Mouse (Mus musculus): ENCODE results near the gene Ifit3. TPM values are rescaled to one million over a fixed set of nuclear protein-coding genes. Genes with fewer than 3 reads are reported as not detected.

Gene Ifit3
- polyA plus RNA-seq, 1 experiment from 2014 or later: 0.70 TPM

DNA sequence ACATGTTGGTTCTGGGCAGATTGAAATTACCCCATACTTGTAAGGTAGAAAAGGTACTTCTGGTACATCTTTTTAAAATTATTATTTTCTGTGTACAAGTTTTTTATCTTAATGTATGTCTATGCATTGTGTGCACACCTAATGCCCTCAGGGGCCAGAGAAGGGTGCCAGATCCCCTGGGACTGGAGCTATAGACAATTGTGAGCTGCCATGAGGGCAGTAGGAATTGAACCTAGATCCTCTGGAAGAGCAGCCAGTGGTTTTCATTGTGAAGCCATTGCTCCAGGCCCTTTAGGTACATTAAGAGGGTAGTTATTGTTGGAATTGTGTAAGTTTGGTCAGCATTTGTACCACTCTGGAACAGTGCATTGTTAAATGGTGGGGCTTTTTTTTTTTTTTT lies 29.3 kb upstream of the Ifit3 start:
- H3K4me1 ChIP-seq (replicated peaks; ENCODE audit: control insufficient read depth, insufficient read depth, low read length): peaks cover 21% of the 10 kb centered on the region
- H3K4me2 ChIP-seq (ENCODE audit: low read depth, low read length): no peak overlapping the region
- no peaks in the 10 kb centered on the region for H3K36me3 ChIP-seq (ENCODE audit: control insufficient read depth, insufficient read depth, low read length)
- H3K27ac ChIP-seq (ENCODE audit: low read length): no peak overlapping the region
- no peak overlapping the region for H3K4me3 ChIP-seq (ENCODE audit: low read length)
- H3K9me3 ChIP-seq (ENCODE audit: control insufficient read depth, low read length): 0 out of 2 replicates have a peak, but pooled peaks cover 2% of the 10 kb centered on the region
- ATAC-seq (ENCODE audit: low read depth): no peak
- H3K27me3 ChIP-seq (ENCODE audit: control insufficient read depth, insufficient read depth, low read depth, low read length): no peaks in the 10 kb centered on the region
- no peak overlapping the region for H3K9ac ChIP-seq (ENCODE audit: low read length)

DNA sequence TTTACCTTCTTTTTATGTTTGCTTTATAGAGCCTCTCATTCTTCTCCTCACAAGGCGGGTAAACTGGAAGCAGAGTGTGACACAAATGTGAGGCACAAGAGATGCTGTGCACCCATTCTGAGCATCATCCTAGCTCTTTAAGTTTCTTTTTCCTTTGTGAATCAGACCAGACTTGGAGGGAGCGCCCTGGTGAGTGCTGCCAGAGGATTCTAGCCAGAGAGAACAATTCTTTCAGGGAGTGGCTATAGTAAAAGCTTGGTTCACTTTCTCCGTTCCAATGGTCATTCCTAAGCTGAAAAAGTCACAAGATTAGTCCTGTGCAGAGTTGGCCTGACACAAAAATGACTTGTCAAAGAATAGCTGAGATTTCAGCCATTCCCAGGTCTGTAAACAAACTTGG lies 26.7 kb upstream of the Ifit3 start:
- Histone ChIP-seq H3K9ac (ENCODE audit: low read length) (no peak overlapping the region), H3K36me3 (ENCODE audit: control insufficient read depth, insufficient read depth, low read length) (no peaks in the 10 kb centered on the region), H3K4me3 (ENCODE audit: low read length) (no peak overlapping the region), H3K4me2 (ENCODE audit: low read depth, low read length) (no peak overlapping the region), H3K9me3 (ENCODE audit: control insufficient read depth, low read length) (0 out of 2 replicates have a peak, but pooled peaks cover 2% of the 10 kb centered on the region), H3K27me3 (ENCODE audit: control insufficient read depth, insufficient read depth, low read depth, low read length) (no peaks in the 10 kb centered on the region), H3K27ac (ENCODE audit: low read length) (no peak overlapping the region), H3K4me1 (replicated peaks; ENCODE audit: control insufficient read depth, insufficient read depth, low read length) (peaks cover 20% of the 10 kb centered on the region)
- no peak for ATAC-seq (ENCODE audit: low read depth)
- WGBS: 62% methylated on average over 3 of the region's 3 CpGs

DNA sequence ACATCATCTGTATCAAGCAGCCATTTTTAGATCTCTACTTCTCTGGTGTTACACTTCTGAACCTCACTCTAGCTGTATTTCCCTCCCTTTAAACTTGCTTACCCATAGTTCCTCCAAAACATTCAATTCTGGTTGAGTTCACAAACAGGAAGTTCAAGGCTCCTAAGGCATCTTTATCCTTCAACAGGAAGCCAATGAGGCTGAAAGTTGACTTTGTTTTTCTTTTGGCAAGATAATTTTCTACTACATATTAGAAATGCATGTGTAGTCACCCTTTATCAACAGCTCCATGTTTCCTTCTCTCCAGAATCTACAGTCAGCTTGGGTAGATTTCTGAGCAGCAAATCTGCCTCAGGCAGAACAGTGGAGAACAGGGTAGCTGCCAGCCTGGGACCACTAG lies 20.8 kb upstream of the Ifit3 start:
- ATAC-seq (ENCODE audit: low read depth): no peak

DNA sequence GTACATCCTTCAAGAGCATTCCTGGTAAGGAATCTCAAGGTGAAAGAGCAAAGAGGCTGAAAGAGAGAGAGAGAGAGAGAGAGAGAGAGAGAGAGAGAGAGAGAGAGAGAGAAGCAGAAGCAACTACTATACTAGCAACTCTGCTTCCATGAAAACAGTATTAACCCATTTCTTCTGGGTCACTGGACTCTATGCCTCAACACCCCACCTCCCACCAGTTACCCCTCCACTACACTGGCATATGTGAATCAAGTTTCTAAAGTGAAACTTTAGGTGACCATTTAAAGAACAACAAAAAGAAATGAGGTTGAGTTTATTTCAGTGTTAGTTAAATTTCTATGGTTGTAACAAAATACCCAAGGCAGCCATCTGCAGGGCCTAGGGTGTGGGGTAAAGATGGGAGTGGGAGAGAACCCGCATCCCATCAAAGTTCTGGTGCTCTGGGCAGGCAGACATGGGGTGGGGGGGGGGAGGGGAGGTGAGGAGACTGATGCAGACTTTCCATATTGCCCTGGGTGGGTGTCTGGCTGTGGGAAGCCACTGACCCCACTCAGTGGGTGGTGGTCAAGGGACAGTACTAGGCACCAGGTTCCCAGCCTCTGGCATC lies 17.1 kb upstream of the Ifit3 start:
- Histone ChIP-seq H3K9ac (ENCODE audit: low read length) (no peak overlapping the region), H3K27ac (ENCODE audit: low read length) (no peak overlapping the region), H3K27me3 (ENCODE audit: control insufficient read depth, insufficient read depth, low read depth, low read length) (no peaks in the 10 kb centered on the region), H3K36me3 (ENCODE audit: control insufficient read depth, insufficient read depth, low read length) (no peaks in the 10 kb centered on the region), H3K4me2 (ENCODE audit: low read depth, low read length) (no peak overlapping the region), H3K4me3 (ENCODE audit: low read length) (no peak overlapping the region), H3K9me3 (ENCODE audit: control insufficient read depth, low read length) (no peaks in the 10 kb centered on the region), H3K4me1 (replicated peaks; ENCODE audit: control insufficient read depth, insufficient read depth, low read length) (peaks cover 3% of the 10 kb centered on the region; the same call in 1 of the 2 replicates)
- no peak for ATAC-seq (ENCODE audit: low read depth)
- 100% methylated on average over 1 of the region's 1 CpGs for WGBS

More for the DNA sequence above, 20.8 kb upstream of the Ifit3 start:
- H3K4me2 ChIP-seq (ENCODE audit: low read depth, low read length): no peak overlapping the region
- H3K9me3 ChIP-seq (ENCODE audit: control insufficient read depth, low read length): no peaks in the 10 kb centered on the region
- H3K4me3 ChIP-seq (ENCODE audit: low read length): no peak overlapping the region
- no peaks in the 10 kb centered on the region for H3K36me3 ChIP-seq (ENCODE audit: control insufficient read depth, insufficient read depth, low read length)
- no peak overlapping the region for H3K27ac ChIP-seq (ENCODE audit: low read length)
- no peaks in the 10 kb centered on the region for H3K4me1 ChIP-seq (replicated peaks; ENCODE audit: control insufficient read depth, insufficient read depth, low read length)
- H3K27me3 ChIP-seq (ENCODE audit: control insufficient read depth, insufficient read depth, low read depth, low read length): no peaks in the 10 kb centered on the region
- H3K9ac ChIP-seq (ENCODE audit: low read length): no peak overlapping the region

DNA sequence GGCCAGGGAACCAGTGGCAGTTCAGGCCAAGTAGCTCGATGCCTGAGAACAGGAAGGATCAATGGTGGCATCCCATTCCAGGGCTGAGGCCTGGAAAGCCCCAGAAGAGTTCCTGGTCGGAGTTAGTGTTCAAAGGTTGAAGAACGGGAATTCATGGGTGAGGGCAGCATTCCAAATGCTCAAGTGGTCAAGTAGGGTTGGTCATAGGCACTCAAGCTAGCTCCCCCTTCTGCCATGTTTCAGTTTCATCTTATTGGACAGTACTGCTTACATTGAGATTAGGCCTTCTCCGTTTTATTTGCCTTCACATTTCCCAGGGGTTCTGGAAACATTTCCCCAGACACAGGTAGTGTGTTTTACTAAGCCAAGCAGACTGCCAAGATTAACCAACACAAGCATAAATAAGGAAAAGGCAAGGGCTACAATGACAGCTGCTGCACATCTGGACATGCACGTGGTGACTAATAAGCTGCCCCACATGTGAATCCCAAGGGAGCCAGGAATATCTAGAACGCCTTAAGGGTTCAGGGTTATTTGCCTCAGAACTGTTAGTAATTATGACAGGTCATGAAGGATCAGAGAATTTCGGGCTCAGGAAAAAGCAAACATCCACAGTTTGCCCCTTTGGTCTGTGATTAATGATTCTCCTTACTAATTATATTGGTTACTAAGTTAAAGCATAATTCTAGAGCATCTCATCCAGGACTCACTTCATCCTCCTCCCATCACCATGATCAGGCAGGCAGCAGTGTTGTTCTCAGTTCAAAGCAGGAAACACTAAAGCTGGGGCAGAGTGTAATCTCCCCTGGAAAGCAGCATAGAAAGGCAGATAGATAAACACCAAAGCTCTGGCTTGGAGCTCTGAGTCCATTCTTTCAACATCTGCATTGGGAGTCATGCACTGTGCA lies 14.1 kb upstream of the Ifit3 start:
- H3K27ac ChIP-seq (ENCODE audit: low read length): no peak overlapping the region
- 51% methylated on average over 7 of the region's 7 CpGs for WGBS
- no peak overlapping the region for H3K4me3 ChIP-seq (ENCODE audit: low read length)
- no peaks in the 10 kb centered on the region for H3K9me3 ChIP-seq (ENCODE audit: control insufficient read depth, low read length)
- peaks cover 3% of the 10 kb centered on the region; the same call in 1 of the 2 replicates for H3K4me1 ChIP-seq (replicated peaks; ENCODE audit: control insufficient read depth, insufficient read depth, low read length)
- H3K4me2 ChIP-seq (ENCODE audit: low read depth, low read length): no peak overlapping the region
- H3K9ac ChIP-seq (ENCODE audit: low read length): no peak overlapping the region
- H3K27me3 ChIP-seq (ENCODE audit: control insufficient read depth, insufficient read depth, low read depth, low read length): no peaks in the 10 kb centered on the region
- no peaks in the 10 kb centered on the region; the same call in 1 of the 2 replicates for H3K36me3 ChIP-seq (ENCODE audit: control insufficient read depth, insufficient read depth, low read length)
- ATAC-seq (ENCODE audit: low read depth): peak; percentile 78

DNA sequence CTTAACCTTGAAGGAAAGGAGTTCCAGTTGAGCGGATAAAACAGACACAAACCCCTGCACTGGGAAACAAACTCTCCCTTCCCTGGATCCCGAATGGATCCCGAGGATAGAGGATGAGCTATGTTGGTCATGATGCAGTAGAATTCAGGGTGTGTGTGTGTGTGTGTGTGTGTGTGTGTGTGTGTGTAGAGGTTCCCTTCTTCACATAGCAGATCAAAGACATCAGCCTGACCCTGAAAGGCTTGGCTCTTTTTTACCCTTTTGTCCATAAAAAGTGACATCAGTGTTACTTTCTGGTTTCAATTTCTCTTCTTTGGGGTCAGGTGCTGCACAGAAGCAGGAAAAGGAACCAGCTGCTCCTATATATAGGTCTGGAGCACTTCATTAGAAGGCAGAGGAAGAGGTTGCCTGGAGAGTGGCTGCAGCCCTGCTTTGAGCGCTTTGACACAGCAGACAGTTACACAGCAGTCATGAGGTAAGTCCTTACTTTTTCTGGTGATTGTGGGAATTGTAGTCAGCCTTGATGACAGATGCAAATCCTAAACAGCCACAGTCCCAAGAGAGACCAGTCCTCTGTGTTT lies 13.3 kb upstream of the Ifit3 start:
- no peaks in the 10 kb centered on the region for H3K9me3 ChIP-seq (ENCODE audit: control insufficient read depth, low read length)
- no peaks in the 10 kb centered on the region; the same call in 1 of the 2 replicates for H3K36me3 ChIP-seq (ENCODE audit: control insufficient read depth, insufficient read depth, low read length)
- WGBS: 78% methylated on average over 4 of the region's 4 CpGs
- no peaks in the 10 kb centered on the region for H3K27me3 ChIP-seq (ENCODE audit: control insufficient read depth, insufficient read depth, low read depth, low read length)
- no peak for ATAC-seq (ENCODE audit: low read depth)
- no peak overlapping the region for H3K27ac ChIP-seq (ENCODE audit: low read length)
- no peak overlapping the region for H3K4me2 ChIP-seq (ENCODE audit: low read depth, low read length)
- H3K4me3 ChIP-seq (ENCODE audit: low read length): no peak overlapping the region
- peaks cover 3% of the 10 kb centered on the region; the same call in 1 of the 2 replicates for H3K4me1 ChIP-seq (replicated peaks; ENCODE audit: control insufficient read depth, insufficient read depth, low read length)
- no peak overlapping the region for H3K9ac ChIP-seq (ENCODE audit: low read length)

DNA sequence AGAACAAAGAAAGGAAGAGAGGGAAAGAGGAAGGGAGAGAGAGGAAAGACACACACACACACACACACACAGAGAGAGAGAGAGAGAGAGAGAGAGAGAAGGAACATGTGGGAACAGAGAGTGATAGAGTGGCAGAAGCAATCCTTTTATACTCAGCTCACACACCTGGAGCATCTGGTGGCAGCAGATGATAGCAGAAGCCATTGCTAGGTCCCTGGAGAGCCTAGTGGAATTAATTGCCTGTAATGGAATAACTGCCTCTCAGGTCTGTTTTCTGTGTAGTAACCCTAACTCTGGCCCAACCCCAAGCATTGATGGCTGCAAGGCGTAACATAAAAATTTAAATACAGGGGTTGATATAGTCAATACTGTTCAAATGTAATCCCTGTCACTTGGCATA lies 12.3 kb upstream of the Ifit3 start:
- no peak overlapping the region for H3K4me2 ChIP-seq (ENCODE audit: low read depth, low read length)
- no peaks in the 10 kb centered on the region for H3K9me3 ChIP-seq (ENCODE audit: control insufficient read depth, low read length)
- peaks cover 3% of the 10 kb centered on the region; the same call in 1 of the 2 replicates for H3K4me1 ChIP-seq (replicated peaks; ENCODE audit: control insufficient read depth, insufficient read depth, low read length)
- H3K27ac ChIP-seq (ENCODE audit: low read length): no peak overlapping the region
- 93% methylated on average over 1 of the region's 1 CpGs for WGBS
- no peak for ATAC-seq (ENCODE audit: low read depth)
- no peaks in the 10 kb centered on the region; the same call in 1 of the 2 replicates for H3K36me3 ChIP-seq (ENCODE audit: control insufficient read depth, insufficient read depth, low read length)
- H3K27me3 ChIP-seq (ENCODE audit: control insufficient read depth, insufficient read depth, low read depth, low read length): no peaks in the 10 kb centered on the region
- no peak overlapping the region for H3K4me3 ChIP-seq (ENCODE audit: low read length)
- no peak overlapping the region for H3K9ac ChIP-seq (ENCODE audit: low read length)

DNA sequence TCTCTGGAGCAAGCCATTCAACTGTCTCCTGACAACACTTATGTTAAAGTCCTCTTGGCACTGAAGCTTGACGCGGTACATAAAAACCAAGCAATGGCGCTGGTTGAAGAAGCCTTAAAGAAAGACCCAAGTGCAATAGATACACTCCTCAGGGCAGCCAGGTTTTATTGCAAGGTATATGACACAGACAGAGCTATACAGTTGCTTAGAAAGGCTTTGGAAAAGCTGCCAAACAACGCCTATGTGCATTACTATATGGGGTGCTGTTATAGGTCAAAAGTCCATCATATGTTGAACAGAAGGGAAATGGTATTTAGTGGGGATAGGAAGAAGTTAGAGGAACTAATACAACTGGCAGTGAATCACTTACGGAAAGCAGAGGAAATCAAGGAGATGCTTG lies 9.7 kb upstream of the Ifit3 start:
- Histone ChIP-seq H3K9ac (ENCODE audit: low read length) (no peak overlapping the region), H3K36me3 (ENCODE audit: control insufficient read depth, insufficient read depth, low read length) (no peaks in the 10 kb centered on the region; the same call in 1 of the 2 replicates), H3K4me1 (replicated peaks; ENCODE audit: control insufficient read depth, insufficient read depth, low read length) (peaks cover 3% of the 10 kb centered on the region; the same call in 1 of the 2 replicates), H3K27ac (ENCODE audit: low read length) (no peak overlapping the region), H3K4me2 (ENCODE audit: low read depth, low read length) (no peak overlapping the region), H3K9me3 (ENCODE audit: control insufficient read depth, low read length) (no peaks in the 10 kb centered on the region), H3K27me3 (ENCODE audit: control insufficient read depth, insufficient read depth, low read depth, low read length) (no peaks in the 10 kb centered on the region), H3K4me3 (ENCODE audit: low read length) (no peak overlapping the region)
- 94% methylated on average over 5 of the region's 5 CpGs for WGBS
- no peak for ATAC-seq (ENCODE audit: low read depth)

DNA sequence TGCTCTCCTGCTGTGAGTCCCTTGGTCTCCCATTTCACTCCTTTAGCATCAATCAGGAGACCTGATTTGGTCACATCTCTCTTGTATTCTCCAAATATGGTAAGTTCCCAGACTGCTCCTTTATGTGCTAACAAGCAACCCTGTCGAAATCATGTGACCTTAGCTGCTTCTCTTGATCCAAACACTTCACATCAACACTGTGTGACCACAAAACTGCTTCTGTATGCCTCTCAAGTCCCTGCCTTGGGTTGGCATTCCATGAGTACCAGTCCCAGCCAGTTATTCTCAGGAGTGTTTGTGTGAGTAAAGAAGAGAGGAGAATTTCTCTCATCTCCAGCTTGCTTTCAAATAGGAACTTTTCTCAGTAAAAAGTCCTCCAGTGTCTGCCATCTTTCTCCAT lies 6.2 kb upstream of the Ifit3 start:
- Histone ChIP-seq H3K9ac (ENCODE audit: low read length) (no peak overlapping the region), H3K4me3 (ENCODE audit: low read length) (no peak overlapping the region), H3K27ac (ENCODE audit: low read length) (peak overlapping the region; percentile 9; the same call in 1 of the 2 replicates), H3K4me1 (replicated peaks; ENCODE audit: control insufficient read depth, insufficient read depth, low read length) (no peaks in the 10 kb centered on the region), H3K36me3 (ENCODE audit: control insufficient read depth, insufficient read depth, low read length) (no peaks in the 10 kb centered on the region; the same call in 1 of the 2 replicates), H3K4me2 (ENCODE audit: low read depth, low read length) (no peak overlapping the region), H3K27me3 (ENCODE audit: control insufficient read depth, insufficient read depth, low read depth, low read length) (no peaks in the 10 kb centered on the region), H3K9me3 (ENCODE audit: control insufficient read depth, low read length) (no peaks in the 10 kb centered on the region)
- ATAC-seq (ENCODE audit: low read depth): peak; percentile 79
- WGBS: 48% methylated on average over 1 of the region's 1 CpGs
